Mouse (Mus musculus): ENCODE measurements at regions not wholly inside any gene's neighbourhood (a gene's known extent, or its start where the extent isn't known, plus 50 kb on each side); places are given as distances from the start of the nearest gene placed in this dataset.

- no peaks in the 10 kb centered on the region for H3K9me3 ChIP-seq (ENCODE audit: control insufficient read depth, low read length)
- DNase-seq (ENCODE audit: low spot score) = no peak
- H3K27ac ChIP-seq (replicated peaks; ENCODE audit: low read depth, low read length) = no peak overlapping the region
- no peak overlapping the region for H3K9ac ChIP-seq (ENCODE audit: low read depth, low read length, severe bottlenecking)
- H3K27me3 ChIP-seq (ENCODE audit: control insufficient read depth, insufficient read depth, low read length) = no peaks in the 10 kb centered on the region
- H3K36me3 ChIP-seq (ENCODE audit: control insufficient read depth, insufficient read depth, low read length) = no peaks in the 10 kb centered on the region
- no peak for TF ChIP-seq POLR2A (IDR thresholded peaks at IDR 0.05; ENCODE audit: borderline replicate concordance, extremely low read depth, insufficient read depth, insufficient read length)
- peaks cover 15% of the 10 kb centered on the region for H3K4me1 ChIP-seq (ENCODE audit: control insufficient read depth, insufficient read depth, low read length)
- WGBS = 88% methylated on average over 2 of the region's 2 CpGs
- ATAC-seq (ENCODE audit: low FRiP score, low read depth) = no peak
- no peak overlapping the region for H3K4me3 ChIP-seq (replicated peaks; ENCODE audit: low read length)
- H3K4me2 ChIP-seq (replicated peaks; ENCODE audit: low read depth, low read length, severe bottlenecking) = no peak overlapping the region
These were observed 184.7 kb upstream of the Gm5148 start for GRCm38 (mm10) chr3:37909008-37909407.

- H3K27ac ChIP-seq (replicated peaks; ENCODE audit: low read depth, low read length) = no peak overlapping the region
- no peak overlapping the region for H3K4me3 ChIP-seq (replicated peaks; ENCODE audit: low read length)
- no peaks in the 10 kb centered on the region for H3K27me3 ChIP-seq (ENCODE audit: control insufficient read depth, insufficient read depth, low read length)
- no peak overlapping the region for H3K4me2 ChIP-seq (replicated peaks; ENCODE audit: low read depth, low read length, severe bottlenecking)
- no peak for ATAC-seq (ENCODE audit: low FRiP score, low read depth)
- H3K9me3 ChIP-seq (ENCODE audit: control insufficient read depth, low read length) = no peaks in the 10 kb centered on the region
- WGBS = 69% methylated on average over 6 of the region's 6 CpGs
- no peak for DNase-seq (ENCODE audit: low spot score)
- peaks cover 15% of the 10 kb centered on the region for H3K4me1 ChIP-seq (ENCODE audit: control insufficient read depth, insufficient read depth, low read length)
- no peak for TF ChIP-seq POLR2A (IDR thresholded peaks at IDR 0.05; ENCODE audit: borderline replicate concordance, extremely low read depth, insufficient read depth, insufficient read length)
- no peaks in the 10 kb centered on the region for H3K36me3 ChIP-seq (ENCODE audit: control insufficient read depth, insufficient read depth, low read length)
- no peak overlapping the region for H3K9ac ChIP-seq (ENCODE audit: low read depth, low read length, severe bottlenecking)
These were observed 184.2 kb upstream of the Gm5148 start for GRCm38 (mm10) chr3:37908456-37908855.

- TF ChIP-seq POLR2A (IDR thresholded peaks at IDR 0.05; ENCODE audit: borderline replicate concordance, extremely low read depth, insufficient read depth, insufficient read length) = no peak
These were observed 183.3 kb upstream of the Gm5148 start for GRCm38 (mm10) chr3:37907432-37908088.

GRCm38 (mm10) chr3:37906806-37907251, 182.5 kb upstream of the Gm5148 start:
- no peak for TF ChIP-seq POLR2A (IDR thresholded peaks at IDR 0.05; ENCODE audit: borderline replicate concordance, extremely low read depth, insufficient read depth, insufficient read length)
- Histone ChIP-seq H3K27ac (replicated peaks; ENCODE audit: low read depth, low read length) (peak overlapping the region; percentile 67), H3K9me3 (ENCODE audit: control insufficient read depth, low read length) (no peaks in the 10 kb centered on the region), H3K9ac (ENCODE audit: low read depth, low read length, severe bottlenecking) (no peak overlapping the region), H3K36me3 (ENCODE audit: control insufficient read depth, insufficient read depth, low read length) (no peaks in the 10 kb centered on the region), H3K4me1 (ENCODE audit: control insufficient read depth, insufficient read depth, low read length) (peaks cover 15% of the 10 kb centered on the region), H3K4me3 (replicated peaks; ENCODE audit: low read length) (no peak overlapping the region), H3K4me2 (replicated peaks; ENCODE audit: low read depth, low read length, severe bottlenecking) (no peak overlapping the region), H3K27me3 (ENCODE audit: control insufficient read depth, insufficient read depth, low read length) (no peaks in the 10 kb centered on the region)
- peak; percentile 83 for ATAC-seq (ENCODE audit: low FRiP score, low read depth)
- DNase-seq (ENCODE audit: low spot score) = peak; percentile 38
- 13% methylated on average over 5 of the region's 5 CpGs for WGBS

More at GRCm38 (mm10) chr3:37907432-37908088, 183.3 kb upstream of the Gm5148 start:
- H3K27me3 ChIP-seq (ENCODE audit: control insufficient read depth, insufficient read depth, low read length) = no peaks in the 10 kb centered on the region
- WGBS = 33% methylated on average over 14 of the region's 14 CpGs
- peak; percentile 64 for ATAC-seq (ENCODE audit: low FRiP score, low read depth)
- no peaks in the 10 kb centered on the region for H3K9me3 ChIP-seq (ENCODE audit: control insufficient read depth, low read length)
- no peak overlapping the region for H3K9ac ChIP-seq (ENCODE audit: low read depth, low read length, severe bottlenecking)
- no peak for DNase-seq (ENCODE audit: low spot score)
- no peaks in the 10 kb centered on the region for H3K36me3 ChIP-seq (ENCODE audit: control insufficient read depth, insufficient read depth, low read length)
- H3K4me2 ChIP-seq (replicated peaks; ENCODE audit: low read depth, low read length, severe bottlenecking) = no peak overlapping the region; the same call in 1 of the 2 replicates
- H3K4me3 ChIP-seq (replicated peaks; ENCODE audit: low read length) = no peak overlapping the region
- H3K27ac ChIP-seq (replicated peaks; ENCODE audit: low read depth, low read length) = no peak overlapping the region; the same call in 1 of the 2 replicates
- peaks cover 15% of the 10 kb centered on the region for H3K4me1 ChIP-seq (ENCODE audit: control insufficient read depth, insufficient read depth, low read length)

- H3K4me3 ChIP-seq (replicated peaks; ENCODE audit: low read length) = no peak overlapping the region
- H3K4me2 ChIP-seq (replicated peaks; ENCODE audit: low read depth, low read length, severe bottlenecking) = no peak overlapping the region
- DNase-seq (ENCODE audit: low spot score) = no peak
- no peak for ATAC-seq (ENCODE audit: low FRiP score, low read depth)
- peaks cover 15% of the 10 kb centered on the region for H3K4me1 ChIP-seq (ENCODE audit: control insufficient read depth, insufficient read depth, low read length)
- no peaks in the 10 kb centered on the region for H3K36me3 ChIP-seq (ENCODE audit: control insufficient read depth, insufficient read depth, low read length)
- H3K27ac ChIP-seq (replicated peaks; ENCODE audit: low read depth, low read length) = no peak overlapping the region
- no peaks in the 10 kb centered on the region for H3K9me3 ChIP-seq (ENCODE audit: control insufficient read depth, low read length)
- H3K27me3 ChIP-seq (ENCODE audit: control insufficient read depth, insufficient read depth, low read length) = no peaks in the 10 kb centered on the region
- 81% methylated on average over 3 of the region's 3 CpGs for WGBS
- TF ChIP-seq POLR2A (IDR thresholded peaks at IDR 0.05; ENCODE audit: borderline replicate concordance, extremely low read depth, insufficient read depth, insufficient read length) = no peak
- no peak overlapping the region for H3K9ac ChIP-seq (ENCODE audit: low read depth, low read length, severe bottlenecking)
These were observed 179.9 kb upstream of the Gm5148 start for GRCm38 (mm10) chr3:37904188-37904587.
